Mouse (Mus musculus) thymus, postnatal 4 days (tissue): Measurements from ENCODE around the gene Carnmt1.

Experiments
- DNase-seq: peaks from one replicate; pipeline ENCODE4 v3.0.0; 2021

The Carnmt1 gene

GRCm38 (mm10) chr19:18654984-18655383 is 15.6 kb upstream of the Carnmt1 start:
- no peak for DNase-seq

GRCm38 (mm10) chr19:18655999-18656398 is 14.6 kb upstream of the Carnmt1 start:
- no peak for DNase-seq

GRCm38 (mm10) chr19:18658473-18658872 is 12.1 kb upstream of the Carnmt1 start:
- DNase-seq, result no peak

GRCm38 (mm10) chr19:18659349-18659748 is 11.2 kb upstream of the Carnmt1 start:
- DNase-seq, result no peak

- no peak for DNase-seq
Observed at GRCm38 (mm10) chr19:18660466-18660865, 10.1 kb upstream of the Carnmt1 start.

- DNase-seq, result no peak
Observed at GRCm38 (mm10) chr19:18661683-18662082, 8.9 kb upstream of the Carnmt1 start.

GRCm38 (mm10) chr19:18663904-18664303 is 6.7 kb upstream of the Carnmt1 start:
- no peak for DNase-seq

GRCm38 (mm10) chr19:18666966-18667365 is 3.6 kb upstream of the Carnmt1 start:
- DNase-seq, result no peak

GRCm38 (mm10) chr19:18669551-18669950 is 1.0 kb upstream of the Carnmt1 start:
- no peak for DNase-seq

GRCm38 (mm10) chr19:18671056-18671741 is 635 bp downstream of the Carnmt1 start:
- peak; percentile 74 for DNase-seq

- no peak for DNase-seq
Observed at GRCm38 (mm10) chr19:18672498-18672897, 1.9 kb downstream of the Carnmt1 start.

- DNase-seq, result no peak
Observed at GRCm38 (mm10) chr19:18673116-18673515, 2.6 kb downstream of the Carnmt1 start.

GRCm38 (mm10) chr19:18682142-18682541 is 11.6 kb downstream of the Carnmt1 start:
- DNase-seq, result no peak

- DNase-seq, result peak; percentile 66
Observed at GRCm38 (mm10) chr19:18687556-18687955, 17.0 kb downstream of the Carnmt1 start.

- no peak for DNase-seq
Observed at GRCm38 (mm10) chr19:18692176-18692575, 21.6 kb downstream of the Carnmt1 start.

GRCm38 (mm10) chr19:18692768-18693167 is 22.2 kb downstream of the Carnmt1 start:
- DNase-seq, result no peak

GRCm38 (mm10) chr19:18695116-18695515 is 24.6 kb downstream of the Carnmt1 start:
- DNase-seq, result no peak

- no peak for DNase-seq
Observed at GRCm38 (mm10) chr19:18695552-18695951, 25.0 kb downstream of the Carnmt1 start.

GRCm38 (mm10) chr19:18708101-18708500 is 37.5 kb downstream of the Carnmt1 start:
- DNase-seq, result no peak

GRCm38 (mm10) chr19:18710903-18711302 is 40.3 kb downstream of the Carnmt1 start:
- DNase-seq, result no peak

GRCm38 (mm10) chr19:18711589-18711988 is 41.0 kb downstream of the Carnmt1 start:
- DNase-seq, result no peak

GRCm38 (mm10) chr19:18712153-18712865 is 41.7 kb downstream of the Carnmt1 start:
- peak; percentile 17 for DNase-seq

GRCm38 (mm10) chr19:18712866-18713300 is 42.3 kb downstream of the Carnmt1 start, which contains the start of gene D030056L22Rik:
Gene D030056L22Rik, plus strand, starts transcription at chr19:18713193.
- peak; percentile 99 for DNase-seq

GRCm38 (mm10) chr19:18713357-18713756 is 42.8 kb downstream of the Carnmt1 start:
- DNase-seq, result peak; percentile 79
